ENCODE assay signal across 10 mouse cellular contexts in the genomic region with DNA sequence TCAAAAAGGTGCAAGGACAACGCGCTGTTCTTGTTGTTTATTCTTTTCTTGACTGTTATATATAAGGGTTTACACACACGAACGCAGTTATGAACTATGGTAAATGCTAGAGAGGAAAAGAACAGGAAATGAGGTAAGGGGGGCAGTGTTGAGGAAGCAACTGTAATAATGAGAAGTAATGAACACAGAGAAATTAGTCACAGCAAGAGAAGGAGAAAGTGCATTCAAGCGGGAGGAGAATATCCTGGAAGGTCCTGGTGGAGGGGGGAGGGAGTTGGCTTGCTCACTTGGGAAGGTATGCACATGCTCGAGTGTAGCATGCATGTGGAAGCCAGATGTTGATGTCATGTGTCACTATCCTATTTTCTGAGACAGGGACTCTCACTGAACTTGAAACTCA. TPM values are rescaled to one million over a fixed set of nuclear protein-coding genes. Genes with fewer than 3 reads are reported as not detected.
DNase-seq lines count a peak whose midpoint lies in the region; ATAC-seq and TF ChIP-seq lines count a peak whose summit lies in the region.
"Had no signal": no experiment of that assay in that cellular context is flagged by ENCODE, and none has a peak within 500 bp of the region (broad histone marks: within the 10 kb centered on the region; RNA-seq: fewer than 3 reads in every experiment).

No protein-coding gene starts in this region.

- no peaks in the 10 kb centered on the region for H3K36me3 ChIP-seq in liver, postnatal 0 days (replicated peaks; ENCODE audit: insufficient read depth, low read length)
- H3K36me3 ChIP-seq in liver, embryonic 12.5 days: no peaks in the 10 kb centered on the region
- H3K36me3 ChIP-seq in embryonic facial prominence, embryonic 14.5 days (ENCODE audit: control insufficient read depth, insufficient read depth, low read length): no peaks in the 10 kb centered on the region
- H3K36me3 ChIP-seq in hindbrain, embryonic 12.5 days: no peaks in the 10 kb centered on the region
- H3K36me3 ChIP-seq: hindbrain, embryonic 10.5 days had no signal

- WGBS in liver, postnatal 0 days (ENCODE audit: insufficient replicate concordance): 22% methylated on average over 6 of the region's 6 CpGs
- 41% methylated on average over 6 of the region's 6 CpGs for WGBS in liver, embryonic 12.5 days (ENCODE audit: insufficient replicate concordance)
- 43% methylated on average over 6 of the region's 6 CpGs for WGBS in embryonic facial prominence, embryonic 14.5 days
- 75% methylated on average over 6 of the region's 6 CpGs for WGBS in hindbrain, embryonic 12.5 days

- peak overlapping the region; percentile 12; the same call in 1 of the 2 replicates for H3K27ac ChIP-seq in liver, postnatal 0 days (ENCODE audit: low read depth)
- no peak overlapping the region for H3K27ac ChIP-seq in liver, embryonic 12.5 days
- 0 out of 2 replicates have a peak overlapping the region, but pooled peaks have one; percentile 11 for H3K27ac ChIP-seq in embryonic facial prominence, embryonic 14.5 days (replicated peaks; ENCODE audit: low read depth, low read length)
- no peak overlapping the region for H3K27ac ChIP-seq in hindbrain, embryonic 12.5 days
- H3K27ac ChIP-seq: hindbrain, embryonic 10.5 days had no signal

- H3K27me3 ChIP-seq in liver, postnatal 0 days (ENCODE audit: insufficient read depth, low read length): no peaks in the 10 kb centered on the region
- no peaks in the 10 kb centered on the region for H3K27me3 ChIP-seq in liver, embryonic 12.5 days (replicated peaks)
- H3K27me3 ChIP-seq in embryonic facial prominence, embryonic 14.5 days (replicated peaks; ENCODE audit: control insufficient read depth, insufficient read depth, low read length): no peaks in the 10 kb centered on the region
- no peaks in the 10 kb centered on the region for H3K27me3 ChIP-seq in hindbrain, embryonic 12.5 days

- no peak overlapping the region for H3K4me3 ChIP-seq in liver, postnatal 0 days (ENCODE audit: low read depth, low read length)
- H3K4me3 ChIP-seq in liver, embryonic 12.5 days: no peak overlapping the region
- no peak overlapping the region for H3K4me3 ChIP-seq in embryonic facial prominence, embryonic 14.5 days (ENCODE audit: low read depth, low read length)
- no peak overlapping the region for H3K4me3 ChIP-seq in hindbrain, embryonic 12.5 days
- H3K4me3 ChIP-seq: hindbrain, embryonic 10.5 days had no signal

- no peak for TF ChIP-seq EP300 in liver, postnatal 0 days (IDR thresholded peaks at IDR 0.05; ENCODE audit: low read depth)

- no peak overlapping the region; the same call in 1 of the 2 replicates for H3K4me2 ChIP-seq in liver, postnatal 0 days (ENCODE audit: low read depth, low read length)
- H3K4me2 ChIP-seq in liver, embryonic 12.5 days: no peak overlapping the region
- no peak overlapping the region for H3K4me2 ChIP-seq in embryonic facial prominence, embryonic 14.5 days (ENCODE audit: low read depth, low read length)
- H3K4me2 ChIP-seq in hindbrain, embryonic 12.5 days (replicated peaks): no peak overlapping the region

- H3K9me3 ChIP-seq in liver, postnatal 0 days (ENCODE audit: low read length): no peaks in the 10 kb centered on the region
- H3K9me3 ChIP-seq in liver, embryonic 12.5 days (replicated peaks): no peaks in the 10 kb centered on the region
- no peaks in the 10 kb centered on the region for H3K9me3 ChIP-seq in embryonic facial prominence, embryonic 14.5 days (ENCODE audit: control insufficient read depth, low read length)
- H3K9me3 ChIP-seq in hindbrain, embryonic 12.5 days (replicated peaks): no peaks in the 10 kb centered on the region
- H3K9me3 ChIP-seq: hindbrain, embryonic 10.5 days had no signal

- peaks cover 27% of the 10 kb centered on the region for H3K4me1 ChIP-seq in liver, postnatal 0 days (ENCODE audit: insufficient read depth)
- H3K4me1 ChIP-seq in liver, embryonic 12.5 days: peaks cover 13% of the 10 kb centered on the region
- peaks cover 31% of the 10 kb centered on the region for H3K4me1 ChIP-seq in embryonic facial prominence, embryonic 14.5 days (ENCODE audit: control insufficient read depth, insufficient read depth, low read length)
- peaks cover 3% of the 10 kb centered on the region for H3K4me1 ChIP-seq in hindbrain, embryonic 12.5 days

- no peak overlapping the region for H3K9ac ChIP-seq in liver, postnatal 0 days (replicated peaks)
- no peak overlapping the region for H3K9ac ChIP-seq in liver, embryonic 12.5 days
- no peak overlapping the region for H3K9ac ChIP-seq in embryonic facial prominence, embryonic 14.5 days (ENCODE audit: low read depth, low read length)
- H3K9ac ChIP-seq in hindbrain, embryonic 12.5 days: no peak overlapping the region

- no peak for TF ChIP-seq CTCF in liver, postnatal 0 days (IDR thresholded peaks at IDR 0.05; ENCODE audit: low read depth)

- no peak for DNase-seq in liver, postnatal 0 days
- DNase-seq in Muller cell, postnatal 12 days (ENCODE audit: inconsistent ontology term): peak; percentile 66
- DNase-seq in embryonic facial prominence, embryonic 14.5 days (ENCODE audit: low spot score): peak; percentile 77
- no peak for DNase-seq in adrenal gland, postnatal 14 days
- DNase-seq in right cerebral cortex, postnatal 10 days (ENCODE audit: low spot score in 2 of 2): no peak

- no peak for ATAC-seq in liver, postnatal 0 days
- no peak for ATAC-seq in liver, embryonic 12.5 days
- ATAC-seq in embryonic facial prominence, embryonic 14.5 days (ENCODE audit: low read depth): 0 out of 2 replicates have a peak, but pooled peaks have one; percentile 54
- ATAC-seq in megakaryocyte, adult 5-6 weeks (ENCODE audit: poor library complexity, severe bottlenecking): peak; percentile 70
- ATAC-seq in hindbrain, embryonic 12.5 days (ENCODE audit: low FRiP score): no peak
- ATAC-seq: midbrain, embryonic 16.5 days had no signal

RNA-seq across cellular contexts. Expression of gene Rbms1, which starts 39.9 kb away (rescaled TPM):
- 36.5 and 38.5 TPM in 2 replicates for polyA plus RNA-seq in liver, postnatal 0 days (2015; fragmentation: Nextera tagmentation; extraction: Ambion mirVana)
- polyA plus RNA-seq in liver, embryonic 12.5 days (2016; fragmentation: Nextera tagmentation; extraction: Ambion mirVana): 54.5 and 58.8 TPM in 2 replicates
- polyA plus RNA-seq in embryonic facial prominence, embryonic 14.5 days (2014; fragmentation: Nextera tagmentation; extraction: Ambion mirVana): 101 and 116 TPM in 2 replicates
- total RNA-seq in megakaryocyte, adult 5-6 weeks (2015): 110 and 115 TPM in 2 replicates
- total RNA-seq in megakaryocyte, adult 5-6 weeks (2017): 97.8 and 105 TPM in 2 replicates
- 72.7 and 89.6 TPM in 2 replicates for total RNA-seq in adrenal gland, postnatal 14 days (2021)
- 74.1 and 77.4 TPM in 2 replicates for polyA plus RNA-seq in hindbrain, embryonic 12.5 days (2016; fragmentation: Nextera tagmentation; extraction: Ambion mirVana)

Comparison
In these comparisons a context has a peak if more than half of its experiments do, and no peak if none do; other contexts are left out.
1. H3K27ac ChIP-seq: peak in liver, postnatal 0 days (single experiment) and embryonic facial prominence, embryonic 14.5 days (single experiment); none in liver, embryonic 12.5 days (single experiment) and hindbrain, embryonic 12.5 days (single experiment).
2. ATAC-seq: peak in embryonic facial prominence, embryonic 14.5 days (single experiment) and megakaryocyte, adult 5-6 weeks (single experiment); none in liver, postnatal 0 days (single experiment), liver, embryonic 12.5 days (single experiment) and hindbrain, embryonic 12.5 days (single experiment).
3. DNase-seq: peak in Muller cell, postnatal 12 days (single experiment) and embryonic facial prominence, embryonic 14.5 days (single experiment); none in liver, postnatal 0 days (single experiment), adrenal gland, postnatal 14 days (single experiment) and right cerebral cortex, postnatal 10 days (0 of 2).